Mouse (Mus musculus): Measurements from ENCODE around the gene Hdac10.
A peak's percentile ranks its signal among the peaks of the same experiment; 100 is the strongest.

Gene Hdac10

GRCm38 (mm10) chr15:89124312-89124711, 4.2 kb downstream of the Hdac10 start:
- DNase-seq (ENCODE audit: low read depth, low spot score) = no peak

GRCm38 (mm10) chr15:89123595-89123994, 4.9 kb downstream of the Hdac10 start:
- DNase-seq (ENCODE audit: low read depth, low spot score) = no peak

- DNase-seq (ENCODE audit: low read depth, low spot score) = peak; percentile 95
These were observed 5.7 kb downstream of the Hdac10 start, which contains the start of gene Tubgcp6 for GRCm38 (mm10) chr15:89122649-89123366. Gene Tubgcp6, minus strand, starts transcription at chr15:89123112.

GRCm38 (mm10) chr15:89118007-89118406, 10.5 kb downstream of the Hdac10 start:
- DNase-seq (ENCODE audit: low read depth, low spot score) = no peak

DNA sequence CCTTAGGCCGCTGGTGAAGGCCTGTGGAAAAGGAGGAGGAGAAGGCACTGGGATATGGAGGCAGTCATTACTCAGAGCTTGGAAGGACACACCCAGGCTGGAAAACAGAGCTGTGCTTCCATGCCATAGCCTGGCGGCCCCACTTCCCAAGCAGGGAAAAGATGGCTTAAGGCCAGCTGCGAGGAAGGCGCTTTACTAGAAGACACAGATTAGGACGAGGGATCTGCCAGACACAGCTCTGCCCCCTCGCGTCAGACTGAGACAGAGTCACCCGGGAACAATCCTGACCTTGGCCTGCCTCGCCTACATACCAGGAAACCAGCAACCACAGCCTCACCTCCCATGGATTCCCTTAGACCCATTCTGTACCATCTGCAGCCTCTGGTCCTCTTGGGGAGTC, 18.4 kb downstream of the Hdac10 start:
- DNase-seq (ENCODE audit: low read depth, low spot score) = no peak

GRCm38 (mm10) chr15:89106976-89107375, 21.5 kb downstream of the Hdac10 start:
- DNase-seq (ENCODE audit: low read depth, low spot score) = no peak

DNA sequence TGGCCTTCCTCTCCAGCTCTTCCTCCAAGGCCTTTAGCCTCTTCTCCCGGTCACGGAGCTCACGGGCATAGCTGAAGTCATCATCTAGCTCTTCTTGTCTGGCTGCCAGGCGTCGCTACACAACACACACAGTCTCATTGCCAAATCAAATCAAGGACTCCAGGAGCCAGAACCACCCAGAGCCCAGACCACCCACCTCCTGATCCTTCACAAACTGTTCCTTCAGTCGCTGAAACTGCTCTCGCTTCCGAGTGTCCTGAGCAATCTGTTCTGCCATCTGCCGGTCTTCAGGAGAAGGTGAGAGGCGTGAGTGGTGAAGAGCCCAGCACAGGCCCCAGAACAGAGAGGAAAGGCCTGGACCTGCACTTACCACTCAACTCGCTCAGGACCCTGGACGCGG, 22.4 kb downstream of the Hdac10 start:
- DNase-seq (ENCODE audit: low read depth, low spot score) = no peak

DNA sequence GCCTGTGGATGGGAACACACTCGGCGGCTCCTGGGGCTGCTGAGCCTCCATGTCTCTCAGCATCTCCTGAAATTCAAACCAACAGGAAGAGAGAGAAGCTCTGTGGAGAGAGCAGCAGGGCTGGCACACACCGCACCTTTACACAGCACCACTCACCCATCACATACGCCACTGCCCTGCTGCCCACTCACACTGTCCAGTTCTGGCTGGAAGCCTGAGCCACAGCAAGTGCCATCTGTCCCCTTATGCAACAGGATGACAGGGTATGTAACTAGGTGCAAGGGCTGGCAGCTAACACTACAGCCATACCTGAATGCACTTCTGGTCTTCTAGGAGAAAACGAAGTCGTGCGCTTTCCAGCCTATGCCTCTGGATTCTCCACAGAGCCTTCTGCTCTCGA, 24.1 kb downstream of the Hdac10 start:
- no peak for DNase-seq (ENCODE audit: low read depth, low spot score)

GRCm38 (mm10) chr15:89103921-89104320, 24.6 kb downstream of the Hdac10 start:
- no peak for DNase-seq (ENCODE audit: low read depth, low spot score)

GRCm38 (mm10) chr15:89102646-89103045, 25.9 kb downstream of the Hdac10 start:
- DNase-seq (ENCODE audit: low read depth, low spot score) = no peak

- DNase-seq (ENCODE audit: low read depth, low spot score) = no peak
These were observed 27.7 kb downstream of the Hdac10 start for GRCm38 (mm10) chr15:89100823-89101222.

- DNase-seq (ENCODE audit: low read depth, low spot score) = no peak
These were observed 29.9 kb downstream of the Hdac10 start for GRCm38 (mm10) chr15:89098616-89099015.

DNA sequence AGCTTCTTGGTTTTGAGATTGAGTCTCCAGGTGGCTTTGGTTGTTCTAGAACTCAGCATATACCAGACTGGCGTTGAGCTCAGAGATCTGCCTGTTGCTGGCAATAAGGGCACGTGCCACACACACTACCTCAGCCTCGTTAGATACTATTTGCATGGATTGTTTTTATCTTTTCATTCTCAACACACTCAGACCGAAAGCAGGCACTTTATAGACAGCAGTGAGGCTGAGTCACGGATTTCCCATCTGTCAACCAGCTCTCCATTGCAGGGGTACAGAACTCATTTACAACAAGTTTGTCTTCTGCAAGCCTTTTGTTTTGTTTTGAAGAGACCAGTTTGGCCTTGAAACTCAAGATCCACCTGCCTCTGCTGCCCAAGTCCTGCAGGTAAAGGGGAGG, 31.1 kb downstream of the Hdac10 start:
- DNase-seq (ENCODE audit: low read depth, low spot score) = no peak

DNA sequence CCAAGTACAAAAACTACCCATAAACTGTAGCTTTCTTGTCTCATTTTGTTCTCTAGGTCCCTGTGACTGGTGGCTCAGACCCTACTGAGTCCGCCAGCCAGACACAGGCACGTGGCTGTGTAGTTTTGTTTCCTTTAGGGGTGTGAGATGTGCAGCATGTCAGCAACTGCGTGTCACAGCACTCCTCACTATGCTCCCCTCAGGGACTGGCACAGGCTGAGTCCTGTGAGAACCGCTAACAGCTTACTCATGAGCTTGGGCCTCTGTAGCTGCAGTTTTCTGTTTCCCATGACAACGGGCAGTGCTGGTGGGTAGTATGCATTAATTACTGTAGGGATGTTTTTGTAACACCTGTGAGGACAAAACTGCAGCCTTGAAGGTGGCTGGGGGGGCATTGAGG, 36.3 kb downstream of the Hdac10 start:
- DNase-seq (ENCODE audit: low read depth, low spot score) = no peak

DNA sequence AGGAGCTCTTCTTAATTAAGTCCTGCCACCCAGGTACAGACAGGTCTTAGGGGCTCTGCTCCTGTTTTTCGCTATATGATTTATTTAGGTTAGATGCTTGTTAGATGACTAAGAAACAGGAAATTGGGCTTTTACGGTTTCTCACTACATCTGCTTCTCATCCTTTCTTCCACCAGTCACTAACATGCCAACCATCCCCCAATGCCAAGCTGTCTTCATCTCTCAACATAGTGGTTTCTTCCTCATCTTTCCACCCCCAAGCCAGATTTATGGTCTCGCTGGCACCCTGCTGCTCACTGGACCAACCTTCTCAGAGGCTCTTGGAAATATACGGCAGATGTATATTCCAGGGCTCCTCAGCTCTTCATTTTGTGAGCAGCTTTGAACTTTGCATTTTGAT, 37.8 kb downstream of the Hdac10 start:
- DNase-seq (ENCODE audit: low read depth, low spot score) = no peak

DNA sequence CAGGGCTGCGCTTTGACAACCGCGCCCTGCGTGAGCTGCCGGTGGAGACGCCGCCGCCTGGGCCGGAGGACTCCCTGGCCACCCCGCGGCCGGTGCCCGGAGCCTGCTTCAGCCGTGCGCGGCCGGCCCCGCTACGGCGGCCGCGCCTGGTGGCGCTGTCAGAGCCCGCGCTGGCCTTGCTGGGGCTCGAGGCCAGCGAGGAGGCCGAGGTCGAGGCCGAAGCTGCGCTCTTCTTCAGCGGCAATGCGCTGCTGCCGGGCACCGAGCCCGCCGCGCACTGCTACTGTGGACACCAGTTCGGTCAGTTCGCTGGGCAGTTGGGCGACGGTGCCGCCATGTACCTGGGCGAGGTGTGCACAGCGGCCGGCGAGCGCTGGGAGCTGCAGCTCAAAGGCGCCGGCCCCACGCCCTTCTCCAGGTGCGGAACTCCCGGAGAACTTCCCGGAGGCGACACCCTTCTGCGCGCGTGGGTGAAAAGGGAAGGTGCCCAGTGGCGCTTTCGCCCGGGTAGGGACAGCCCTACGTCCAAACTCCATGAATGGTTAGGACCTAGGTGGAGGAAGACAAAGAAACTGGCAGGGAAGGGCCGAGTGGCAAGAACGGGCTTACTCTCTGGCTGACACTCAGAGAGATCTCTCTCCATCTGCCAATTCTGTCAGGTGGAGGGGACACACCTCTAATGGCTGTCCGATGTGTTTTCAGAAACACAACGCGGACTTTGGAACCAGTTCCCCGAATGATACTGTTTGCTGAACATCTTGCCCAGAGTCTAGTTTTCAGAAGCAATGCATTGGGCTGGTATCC, 39.0 kb downstream of the Hdac10 start:
- DNase-seq (ENCODE audit: low read depth, low spot score) = no peak

GRCm38 (mm10) chr15:89088607-89089247, 39.8 kb downstream of the Hdac10 start, which contains the start of gene Selenoo:
Gene Selenoo, plus strand, starts transcription at chr15:89089084.
- DNase-seq (ENCODE audit: low read depth, low spot score) = peak; percentile 92

DNA sequence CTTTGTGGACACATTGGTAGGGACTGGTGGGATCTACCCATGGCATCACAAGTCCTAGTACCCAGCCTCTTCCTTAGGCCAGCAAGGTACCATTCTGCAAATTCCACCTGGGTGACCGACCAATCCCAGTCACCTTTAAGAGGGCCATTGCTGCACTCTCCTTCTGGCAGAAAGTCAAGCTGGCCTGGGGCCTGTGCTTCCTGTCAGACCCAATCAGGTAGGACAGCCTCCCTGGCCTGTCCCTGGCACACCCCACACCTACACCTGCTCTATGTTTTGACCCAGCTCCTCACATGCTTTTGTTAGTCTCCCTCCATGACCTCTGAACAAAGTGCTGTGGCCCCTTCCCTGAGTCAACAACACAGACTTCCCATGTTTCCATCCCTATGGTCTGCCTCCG, 43.7 kb downstream of the Hdac10 start:
- DNase-seq (ENCODE audit: low read depth, low spot score) = no peak

DNA sequence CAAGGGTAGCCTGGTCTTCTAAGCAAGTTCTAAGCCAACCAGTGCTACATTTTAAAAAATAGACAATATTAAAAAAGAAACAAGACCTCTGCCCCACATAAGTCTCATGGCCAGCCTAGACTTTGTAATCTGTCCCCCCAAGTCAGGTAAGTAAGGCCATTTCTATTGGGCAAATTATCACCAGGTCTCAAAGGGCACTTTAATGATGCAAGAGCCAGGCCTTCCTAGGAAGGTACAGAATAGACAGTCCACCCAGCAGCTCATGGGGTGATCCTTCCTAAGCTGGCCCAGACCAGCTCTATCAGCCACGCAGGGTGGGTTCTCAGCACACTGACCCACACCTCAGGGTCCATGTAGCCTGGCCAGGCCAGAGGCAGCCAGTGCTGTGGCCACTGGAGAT, 44.6 kb downstream of the Hdac10 start:
- DNase-seq (ENCODE audit: low read depth, low spot score) = no peak

- DNase-seq (ENCODE audit: low read depth, low spot score) = no peak
These were observed 50.2 kb downstream of the Hdac10 start for GRCm38 (mm10) chr15:89078208-89078836.

- peak; percentile 30 for DNase-seq (ENCODE audit: low read depth, low spot score)
These were observed 52.3 kb downstream of the Hdac10 start for GRCm38 (mm10) chr15:89076156-89076731.
